Mouse (Mus musculus): ENCODE data around the gene Fhl2.

- TF ChIP-seq CTCF (IDR thresholded peaks at IDR 0.05; ENCODE audit: low read depth, low read length) (no peak), POLR2A (IDR thresholded peaks at IDR 0.05; ENCODE audit: extremely low read depth, insufficient read depth, low read length) (no peak)
Measured at GRCm38 (mm10) chr1:43117435-43117834, 79.3 kb downstream of the Fhl2 start.
